Mouse (Mus musculus) liver, embryonic 14.5 days (tissue): Measurements from ENCODE around the gene Pip5k1c. TPM values are rescaled to one million over a fixed set of nuclear protein-coding genes. Genes with fewer than 3 reads are reported as not detected.

Experiments used
- ATAC-seq: fragments of 200-750 bp; cut with Nextera tagmentation; 2 replicates; pipeline ENCODE4 v1.8.0; 2017; ENCODE audit warnings: moderate number of reproducible peaks, mild to moderate bottlenecking, moderate library complexity; ENCODE audit not compliant: insufficient read depth
- DNase-seq, 3 experiments: peaks; one replicate each; pipeline ENCODE4 v3.0.0-alpha.2; 2012 to 2013; ENCODE audit warnings: low read depth in 3 of 3, low spot score in 3 of 3
- H3K27ac ChIP-seq: fragments of 300-500 bp; sonication (generic); 2 replicates; pipeline ENCODE4 v1.5.1; 2014; ENCODE audit warnings: moderate library complexity, mild to moderate bottlenecking, control low read depth, inconsistent platforms
- H3K27me3 ChIP-seq: fragments of 300-500 bp; sonication (generic); 2 replicates; pipeline ENCODE4 v1.6.1; 2014; ENCODE audit warnings: mild to moderate bottlenecking, low read length, moderate library complexity; ENCODE audit not compliant: control insufficient read depth, insufficient read depth
- H3K36me3 ChIP-seq: fragments of 300-500 bp; sonication (generic); replicated peaks from 2 replicates; pipeline ENCODE4 v1.6.1; 2014; ENCODE audit warnings: low read depth; ENCODE audit not compliant: control insufficient read depth, insufficient read depth
- H3K4me1 ChIP-seq, 2 experiments: fragments of 200-500 bp in 1 of 2; fragments of 300-500 bp in 1 of 2; sonication (generic) in 1 of 2; replicated peaks; 2 replicates each; pipeline ENCODE4 v1.6.1; 2012 to 2014; ENCODE audit warnings: antibody characterized with exemption in 1 of 2, inconsistent platforms in 1 of 2, low read length in 1 of 2; ENCODE audit not compliant: control insufficient read depth in 2 of 2, insufficient read depth in 2 of 2
- H3K4me2 ChIP-seq: fragments of 300-500 bp; sonication (generic); 2 replicates; pipeline ENCODE4 v1.6.1; 2014; ENCODE audit warnings: low read depth, mild to moderate bottlenecking, control low read depth, moderate library complexity
- H3K4me3 ChIP-seq, 2 experiments: fragments of 200-500 bp in 1 of 2; fragments of 300-500 bp in 1 of 2; sonication (generic) in 1 of 2; 2 replicates each; pipeline ENCODE4 v1.5.1; 2012 to 2014; ENCODE audit warnings: low read depth in 2 of 2, low read length in 2 of 2, mild to moderate bottlenecking in 2 of 2, control low read depth in 1 of 2, inconsistent platforms in 1 of 2, moderate library complexity in 1 of 2; ENCODE audit not compliant: insufficient read depth in 1 of 2
- H3K9ac ChIP-seq: fragments of 300-500 bp; sonication (generic); replicated peaks from 2 replicates; pipeline ENCODE4 v1.6.1; 2014; ENCODE audit warnings: mild to moderate bottlenecking, control low read depth, moderate library complexity
- H3K9me3 ChIP-seq: fragments of 300-500 bp; sonication (generic); 2 replicates; pipeline ENCODE4 v1.6.1; 2016; ENCODE audit warnings: low read length, mixed read lengths; ENCODE audit not compliant: control insufficient read depth
- CTCF ChIP-seq: IDR thresholded peaks from 2 replicates; pipeline ENCODE4 v1.5.1; 2016; ENCODE audit warnings: antibody characterized with exemption, low read depth, control low read depth
- EP300 ChIP-seq: IDR thresholded peaks from 2 replicates; pipeline ENCODE4 v1.6.1; 2016; ENCODE audit warnings: antibody characterized with exemption, low read depth
- WGBS: fragments of 180-500 bp; shearing (Covaris S2); extraction: QIAGEN DNeasy Blood & Tissue Kit; methylation state at CpG from one replicate; pipeline ENCODE4 v1.1.7; 2014; ENCODE audit not compliant: insufficient replicate concordance; 5-methylcytosine and 5-hydroxymethylcytosine counted together
- polyA plus RNA-seq, 2 experiments: library from polyadenylated mRNA; depleted of rRNA in 1 of 2; stranded (reverse) in 1 of 2; unstranded in 1 of 2; fragments of >200 nt; fragmentation: Nextera tagmentation in 1 of 2; extraction: Ambion mirVana in 1 of 2; gene quantifications; 2 replicates each; pipeline versions ENCODE4 v1.2.1 to v1.2.3; 2012 to 2014

The Pip5k1c gene
- polyA plus RNA-seq, 2 experiments: 10.5 to 12.8 TPM

- Histone ChIP-seq H3K36me3 (peaks cover 2% of the 10 kb centered on the region; the same call in 1 of the 2 replicates), H3K27ac (no peak overlapping the region), H3K9ac (no peak overlapping the region), H3K4me2 (no peak overlapping the region), H3K4me3 (no peak overlapping the region), H3K27me3 (peaks cover 32% of the 10 kb centered on the region), H3K4me1 (no peaks in the 10 kb centered on the region), H3K9me3 (no peaks in the 10 kb centered on the region)
- no peak for DNase-seq
- no peak for ATAC-seq
- WGBS: 47% methylated on average over 21 of the region's 21 CpGs
- TF ChIP-seq CTCF (no peak), EP300 (no peak)
These were observed 33.4 kb upstream of the Pip5k1c start for GRCm38 (mm10) chr10:81259225-81259884.

GRCm38 (mm10) chr10:81261025-81261424, 31.7 kb upstream of the Pip5k1c start:
- no peaks in the 10 kb centered on the region for H3K9me3 ChIP-seq
- no peak for ATAC-seq
- H3K4me2 ChIP-seq: no peak overlapping the region
- H3K36me3 ChIP-seq: peaks cover 4% of the 10 kb centered on the region; the same call in 1 of the 2 replicates
- DNase-seq: no peak
- TF ChIP-seq CTCF (no peak), EP300 (no peak)
- no peak overlapping the region for H3K4me3 ChIP-seq
- H3K27ac ChIP-seq: no peak overlapping the region
- H3K27me3 ChIP-seq: peaks cover 29% of the 10 kb centered on the region
- H3K4me1 ChIP-seq: peaks cover 0 to 2% of the 10 kb centered on the region in 2 experiments; a peak in 1 of 4 replicates
- H3K9ac ChIP-seq: no peak overlapping the region
- WGBS: 69% methylated on average over 4 of the region's 4 CpGs

GRCm38 (mm10) chr10:81265540-81265939, 27.2 kb upstream of the Pip5k1c start:
- TF ChIP-seq CTCF: no peak
- TF ChIP-seq EP300: no peak
- peak overlapping the region in 1 of 2 experiments; percentile 76; a peak in 1 of 4 replicates for H3K4me3 ChIP-seq
- peak overlapping the region; percentile 72 for H3K4me2 ChIP-seq
- no peak overlapping the region for H3K27ac ChIP-seq
- DNase-seq (no peak), ATAC-seq (no peak)
- H3K4me1 ChIP-seq: peaks cover 4 to 11% of the 10 kb centered on the region in 2 experiments
- no peaks in the 10 kb centered on the region for H3K27me3 ChIP-seq
- H3K9ac ChIP-seq: no peak overlapping the region
- peaks cover 4% of the 10 kb centered on the region; the same call in 1 of the 2 replicates for H3K36me3 ChIP-seq
- WGBS: 78% methylated on average over 8 of the region's 8 CpGs
- no peaks in the 10 kb centered on the region for H3K9me3 ChIP-seq

- peaks cover 4% of the 10 kb centered on the region; the same call in 1 of the 2 replicates for H3K36me3 ChIP-seq
- peak within 1 kb of the TSS; percentile 43 for H3K27ac ChIP-seq
- peak; percentile 97 for ATAC-seq
- peak; percentile 89 to 94 (median 91) for DNase-seq
- H3K9me3 ChIP-seq: no peaks in the 10 kb centered on the region
- H3K4me1 ChIP-seq: peaks cover 4 to 11% of the 10 kb centered on the region in 2 experiments
- TF ChIP-seq CTCF (peak; percentile 14; the same call in 1 of the 2 replicates), EP300 (no peak)
- WGBS: under 1% methylated on average over 48 of the region's 48 CpGs
- H3K9ac ChIP-seq: peak within 1 kb of the TSS; percentile 65
- peak within 1 kb of the TSS; percentile 72 for H3K4me2 ChIP-seq
- H3K27me3 ChIP-seq: no peaks in the 10 kb centered on the region
- H3K4me3 ChIP-seq: peak within 1 kb of the TSS; percentile 76 to 80
These were observed 26.3 kb upstream of the Pip5k1c start, which contains the start of the genes Mrpl54 and Apba3 for GRCm38 (mm10) chr10:81266211-81267105. TSS of gene Mrpl54 (minus strand) at chr10:81266934. TSS of gene Apba3 (plus strand) at chr10:81266960.
